Mouse (Mus musculus) B cell, adult 2 months (primary cell): ENCODE measurements around the gene Slc28a2.
"Not testable (repeated sequence)": the region's sequence is repeated elsewhere in the genome, so short reads cannot be mapped to it uniquely, and the experiment has no call there.

ENCODE experiments used
- DNase-seq, 2 experiments: peaks; one replicate each; pipeline ENCODE4 v3.0.0; 2022

Gene Slc28a2

GRCm38 (mm10) chr2:122469221-122469620 lies 42.9 kb downstream of the Slc28a2 start:
- DNase-seq: no peak

GRCm38 (mm10) chr2:122476585-122476984 lies 50.3 kb downstream of the Slc28a2 start:
- DNase-seq: no peak

- DNase-seq: not testable (repeated sequence)
Measured at GRCm38 (mm10) chr2:122483787-122484186, 57.5 kb downstream of the Slc28a2 start.

GRCm38 (mm10) chr2:122484641-122485040 lies 58.4 kb downstream of the Slc28a2 start, which contains the start of gene Gm14085:
TSS of gene Gm14085 (plus strand) at chr2:122484941.
- no peak for DNase-seq

GRCm38 (mm10) chr2:122485654-122486053 lies 59.4 kb downstream of the Slc28a2 start:
- DNase-seq: not testable (repeated sequence)

- not testable (repeated sequence) for DNase-seq
Measured at GRCm38 (mm10) chr2:122486122-122486521, 59.8 kb downstream of the Slc28a2 start.

GRCm38 (mm10) chr2:122486674-122487073 lies 60.4 kb downstream of the Slc28a2 start:
- DNase-seq: no peak
